Mouse (Mus musculus) kidney, postnatal 25 days (tissue): ENCODE results near the gene Arnt.
"Not testable (repeated sequence)": the region's sequence is repeated elsewhere in the genome, so short reads cannot be mapped to it uniquely, and the experiment has no call there.

Experiments
- DNase-seq, 2 experiments: peaks; one replicate each; pipeline ENCODE4 v3.0.0; 2021; ENCODE audit warnings: mixed read lengths in 2 of 2

Arnt gene

DNA sequence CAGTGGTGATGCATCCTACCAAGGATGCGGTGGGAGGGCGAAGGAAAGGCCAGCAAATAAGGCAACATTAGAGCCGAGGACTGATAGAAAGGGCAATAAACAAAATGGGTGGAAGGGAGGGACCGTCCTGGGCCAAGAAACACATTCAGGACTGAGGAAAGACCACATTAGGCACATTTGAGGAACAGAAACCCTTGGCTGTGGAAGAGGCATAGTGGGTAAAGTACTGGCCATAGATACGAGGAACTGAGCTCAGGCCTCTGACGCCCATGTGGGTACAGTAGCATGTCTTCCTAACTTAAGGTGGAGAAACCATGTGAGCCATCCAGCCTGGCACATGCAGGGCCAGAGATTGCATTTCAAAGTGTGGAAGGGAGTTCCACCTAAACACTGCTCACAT is 95.6 kb downstream of the Arnt start:
- DNase-seq, result no peak

DNA sequence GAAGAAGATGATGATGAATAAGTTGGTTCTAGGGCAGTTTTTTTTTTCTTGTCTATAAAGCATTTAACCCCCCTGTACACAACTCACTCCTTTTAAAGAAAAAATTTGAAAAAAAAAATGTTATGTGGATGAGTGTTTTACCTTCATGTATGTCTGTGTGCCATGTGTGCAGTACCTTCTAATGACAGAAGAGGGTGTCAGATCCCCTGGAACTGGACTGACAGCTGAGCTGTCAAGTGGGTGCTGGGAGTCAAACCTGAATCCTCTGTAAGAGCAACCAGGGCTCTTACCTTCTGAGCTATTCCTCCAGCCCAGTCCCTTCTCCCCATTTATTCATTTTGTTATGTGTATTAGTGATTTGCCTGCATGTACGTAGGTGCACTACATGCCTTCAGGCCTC is 96.8 kb downstream of the Arnt start:
- no peak for DNase-seq

DNA sequence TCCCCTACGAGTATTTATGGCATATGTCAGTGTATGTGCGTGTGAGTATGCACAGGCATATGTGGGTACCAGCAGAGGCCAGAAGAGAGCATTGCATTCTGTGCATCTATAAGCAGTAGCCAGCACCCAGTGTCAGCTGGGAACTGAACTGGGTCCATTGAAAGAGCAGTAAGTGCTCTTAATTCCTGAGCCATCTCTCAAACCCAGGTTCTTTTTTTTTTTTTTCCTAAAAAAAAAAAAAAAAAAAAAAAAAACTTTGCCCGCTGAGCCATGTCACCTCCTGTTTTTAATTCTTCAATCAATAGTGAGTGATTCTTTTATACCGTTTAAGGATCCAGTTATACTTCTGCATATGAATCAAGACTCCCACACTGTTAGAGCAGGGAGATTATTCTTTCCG is 99.2 kb downstream of the Arnt start:
- DNase-seq, result no peak

DNA sequence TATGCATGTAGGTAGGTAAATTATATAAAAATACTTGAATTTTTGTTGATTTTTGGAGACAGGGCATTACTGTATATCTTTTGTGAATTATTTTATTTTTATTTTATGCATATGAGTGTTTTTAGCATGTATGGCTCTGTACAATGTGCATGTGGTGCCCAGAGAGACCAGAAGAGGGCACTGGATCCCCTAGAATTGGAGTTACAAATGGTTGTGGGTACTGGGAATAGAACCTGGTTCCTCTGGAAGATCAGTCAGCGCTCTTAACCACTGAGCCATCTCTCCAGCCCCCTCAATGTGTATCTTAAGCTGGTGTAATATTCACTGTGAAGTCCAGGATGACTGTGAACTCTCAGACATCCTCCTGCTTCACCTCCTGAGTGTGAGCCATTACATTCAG is 100.7 kb downstream of the Arnt start:
- no peak for DNase-seq

DNA sequence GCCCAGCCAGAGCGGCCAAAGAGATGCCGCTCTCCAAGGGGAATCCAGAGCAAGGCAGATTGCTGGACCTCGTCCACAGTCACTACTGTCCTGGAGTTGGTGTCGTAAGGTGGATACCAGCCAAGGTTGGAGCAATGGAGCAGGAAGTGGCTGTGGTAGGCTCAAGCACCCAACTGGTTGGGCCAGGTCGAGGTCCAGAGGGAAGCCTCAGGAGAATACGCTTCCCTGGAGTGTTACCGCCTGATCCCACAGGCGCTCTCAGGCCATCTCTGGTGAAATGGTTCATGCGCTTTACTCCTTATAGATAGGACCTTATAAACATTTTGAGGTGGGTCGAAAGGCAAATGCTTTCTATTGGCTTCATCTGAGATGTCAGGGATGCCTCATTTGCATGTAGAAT is 104.7 kb downstream of the Arnt start:
- no peak for DNase-seq

DNA sequence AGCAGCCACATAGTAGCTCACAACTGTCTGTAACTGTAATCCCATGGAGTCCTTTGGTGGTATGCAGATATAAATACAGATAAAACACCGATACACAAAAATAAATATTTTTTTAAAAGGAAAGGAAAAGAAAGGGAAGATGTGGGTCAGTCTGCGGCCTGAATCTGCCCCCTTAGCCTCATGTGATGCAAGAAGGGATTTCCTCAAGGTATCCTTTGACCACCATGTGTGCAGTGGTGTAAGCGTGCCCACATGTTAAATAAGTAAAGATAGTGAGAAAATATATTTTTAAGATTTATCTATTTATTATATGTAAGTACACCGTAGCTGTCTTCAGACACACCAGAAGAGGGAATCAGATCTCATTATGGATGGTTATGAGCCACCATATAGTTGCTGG is 105.6 kb downstream of the Arnt start:
- DNase-seq, result no peak

DNA sequence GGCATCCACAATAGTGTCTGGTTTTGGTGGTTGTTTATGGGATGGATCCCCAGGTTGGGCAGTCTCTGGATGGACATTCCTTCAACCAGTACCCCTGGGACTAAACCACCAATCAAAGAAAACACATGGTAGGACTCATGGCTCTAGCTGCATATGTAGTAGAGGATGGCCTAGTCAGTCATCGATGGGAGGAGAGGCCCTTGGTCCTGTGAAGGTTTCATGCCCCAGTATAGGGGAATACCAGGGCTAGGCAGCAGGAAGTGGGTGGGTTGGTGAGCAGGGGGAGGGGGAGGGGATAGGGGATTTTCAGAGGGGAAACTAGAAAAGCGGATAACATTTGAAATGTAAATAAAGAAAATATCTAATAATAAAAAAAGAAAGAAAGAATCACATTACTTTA is 107.0 kb downstream of the Arnt start:
- not testable (repeated sequence) for DNase-seq

DNA sequence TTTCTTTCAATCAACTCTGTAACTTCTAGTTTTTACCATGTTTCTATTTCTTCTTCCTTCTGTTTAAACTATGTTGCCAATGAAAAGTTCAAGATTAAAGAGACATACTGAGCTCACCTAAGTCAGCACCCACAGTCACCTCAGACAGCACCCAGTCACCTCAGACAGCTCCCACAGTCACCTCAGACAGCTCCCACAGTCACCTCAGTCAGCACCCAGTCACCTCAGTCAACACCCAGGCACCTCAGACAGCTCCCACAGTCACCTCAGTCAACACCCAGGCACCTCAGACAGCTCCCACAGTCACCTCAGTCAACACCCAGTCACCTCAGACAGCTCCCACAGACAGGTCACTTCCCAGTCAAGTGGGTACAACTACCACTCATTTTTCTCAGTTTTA is 108.0 kb downstream of the Arnt start:
- no peak for DNase-seq

DNA sequence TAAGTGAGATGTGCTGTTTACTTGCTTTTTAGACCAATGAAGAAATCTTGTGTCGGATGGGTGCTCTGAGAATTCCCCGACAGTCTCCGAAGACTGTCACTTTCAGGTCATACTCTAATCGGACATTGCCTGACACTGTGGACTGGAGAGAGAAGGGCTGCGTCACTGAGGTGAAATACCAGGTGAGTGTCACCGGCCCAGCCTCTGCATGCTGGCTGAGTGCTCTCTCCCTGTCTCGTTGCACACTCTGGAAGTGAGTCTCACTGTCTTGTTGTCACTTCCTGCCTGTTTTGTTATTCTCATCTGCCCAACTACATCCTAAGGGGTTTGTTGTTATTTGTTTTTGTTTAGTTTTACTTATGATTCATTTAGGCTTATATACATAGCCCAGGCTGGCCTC is 108.8 kb downstream of the Arnt start:
- no peak for DNase-seq
